Mouse (Mus musculus) adrenal gland, adult 2 months (tissue): ENCODE data around the gene Sgsm3. TPM values are rescaled to one million over a fixed set of nuclear protein-coding genes. Genes with fewer than 3 reads are reported as not detected.

Source experiments
- DNase-seq: peaks from one replicate; pipeline ENCODE4 v3.0.0; 2021
- polyA plus RNA-seq: library from polyadenylated mRNA; depleted of rRNA; stranded (reverse); fragments of >200 nt; gene quantifications from 2 replicates; pipeline ENCODE4 v1.2.3, GENCODE M21; 2012
- total RNA-seq, 2 experiments: library from RNA; stranded (reverse); gene quantifications; 2 replicates each; pipeline ENCODE4 v1.2.3; 2021

The Sgsm3 gene
- total and polyA plus RNA-seq, 3 experiments = 17.6 to 24.2 (median 18.9) TPM

DNA sequence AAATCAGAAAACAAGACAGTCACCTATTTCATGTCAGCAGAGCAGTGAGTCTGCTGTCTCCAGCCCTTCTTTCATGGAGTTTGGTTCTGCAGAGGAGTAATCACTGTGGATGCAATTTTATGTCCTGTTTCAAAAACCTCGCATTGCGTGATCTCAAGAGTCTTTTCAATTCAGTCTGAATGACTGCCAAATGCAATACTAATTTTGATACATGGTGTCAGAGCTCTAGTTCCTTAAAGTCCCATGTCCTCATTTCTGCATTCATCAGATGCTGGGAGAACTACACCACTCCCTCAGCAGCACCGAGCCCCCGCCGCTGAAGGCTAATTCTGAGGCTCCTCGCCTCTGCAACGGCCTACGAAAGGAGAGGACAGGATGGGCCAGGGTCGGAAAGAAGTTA is 46.3 kb downstream of the Sgsm3 start:
- no peak for DNase-seq

- DNase-seq = no peak
These were observed 49.3 kb downstream of the Sgsm3 start for GRCm38 (mm10) chr15:81026901-81027300.

GRCm38 (mm10) chr15:81027378-81028173 is 50.0 kb downstream of the Sgsm3 start:
- DNase-seq = peak; percentile 68

- no peak for DNase-seq
These were observed 53.4 kb downstream of the Sgsm3 start for GRCm38 (mm10) chr15:81030891-81031425.

DNA sequence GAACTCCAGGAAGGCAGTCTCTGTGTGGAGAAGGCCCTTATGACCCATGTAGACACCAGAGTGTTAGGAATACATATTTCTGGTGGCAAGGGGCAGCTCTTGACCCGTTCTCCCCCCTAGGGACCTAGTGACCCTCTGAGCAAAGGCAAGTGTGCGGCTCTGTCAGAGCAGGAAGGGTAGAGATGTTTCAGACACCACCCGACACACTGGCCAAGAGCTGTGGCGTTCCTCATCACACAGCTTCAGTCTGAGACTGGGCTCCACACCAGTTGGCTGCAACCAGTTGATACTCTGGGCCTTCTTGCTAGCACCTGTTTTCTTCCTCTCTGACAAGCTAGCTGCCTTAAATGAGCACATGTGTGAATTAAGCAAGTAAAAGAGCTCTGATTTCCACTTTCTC is 54.0 kb downstream of the Sgsm3 start:
- no peak for DNase-seq

DNA sequence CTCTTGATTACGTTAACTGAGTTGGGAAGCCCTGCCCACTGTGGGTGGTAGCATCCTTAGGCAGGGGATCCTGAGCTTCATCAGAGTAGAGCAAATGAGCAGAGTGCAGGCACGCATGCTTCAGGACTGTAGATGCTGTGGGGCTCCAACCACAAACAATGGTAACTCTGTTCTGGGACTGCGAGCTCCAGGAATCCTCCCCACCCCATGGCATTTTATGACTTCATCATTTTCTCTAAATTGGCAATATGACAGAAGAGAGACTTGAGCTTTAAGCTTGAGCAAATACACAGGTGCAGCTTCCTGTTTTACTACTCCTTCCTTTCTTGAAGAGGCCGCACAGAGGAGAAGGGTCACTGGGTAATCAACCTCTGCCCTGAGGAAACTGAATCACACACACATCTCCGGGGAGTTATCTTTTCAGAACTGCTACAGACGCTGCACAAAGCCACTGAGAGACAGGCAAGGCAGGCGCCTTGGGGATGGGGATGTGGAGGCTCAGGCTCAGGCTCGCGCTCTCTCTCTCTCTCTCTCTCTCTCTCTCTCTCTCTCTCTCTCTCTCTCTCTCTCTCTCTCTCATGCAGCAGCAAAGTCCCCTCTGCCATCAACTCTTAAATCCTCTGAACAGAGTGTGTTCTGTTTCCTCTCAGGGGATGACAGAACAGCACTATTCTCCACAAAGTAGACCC is 55.5 kb downstream of the Sgsm3 start:
- no peak for DNase-seq

DNA sequence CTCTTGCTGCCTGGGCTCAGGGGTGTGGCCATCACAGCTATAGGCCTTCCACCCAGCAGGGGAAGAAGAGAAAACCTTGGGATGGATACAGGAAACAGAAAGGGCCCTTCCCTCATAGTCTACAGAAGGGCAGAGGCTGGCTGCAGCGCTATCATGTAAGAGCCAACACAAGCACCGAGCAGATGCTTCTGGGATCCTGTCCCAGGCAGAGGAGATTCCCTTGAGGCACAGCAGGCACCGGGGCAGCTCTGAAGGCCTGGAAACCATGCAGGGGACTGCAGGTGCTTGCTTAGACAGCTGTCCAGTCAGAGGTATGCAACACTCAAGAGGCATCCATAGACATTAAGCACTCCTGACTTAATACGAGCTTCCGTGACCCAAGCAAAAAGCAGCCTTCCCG is 56.6 kb downstream of the Sgsm3 start:
- no peak for DNase-seq

DNA sequence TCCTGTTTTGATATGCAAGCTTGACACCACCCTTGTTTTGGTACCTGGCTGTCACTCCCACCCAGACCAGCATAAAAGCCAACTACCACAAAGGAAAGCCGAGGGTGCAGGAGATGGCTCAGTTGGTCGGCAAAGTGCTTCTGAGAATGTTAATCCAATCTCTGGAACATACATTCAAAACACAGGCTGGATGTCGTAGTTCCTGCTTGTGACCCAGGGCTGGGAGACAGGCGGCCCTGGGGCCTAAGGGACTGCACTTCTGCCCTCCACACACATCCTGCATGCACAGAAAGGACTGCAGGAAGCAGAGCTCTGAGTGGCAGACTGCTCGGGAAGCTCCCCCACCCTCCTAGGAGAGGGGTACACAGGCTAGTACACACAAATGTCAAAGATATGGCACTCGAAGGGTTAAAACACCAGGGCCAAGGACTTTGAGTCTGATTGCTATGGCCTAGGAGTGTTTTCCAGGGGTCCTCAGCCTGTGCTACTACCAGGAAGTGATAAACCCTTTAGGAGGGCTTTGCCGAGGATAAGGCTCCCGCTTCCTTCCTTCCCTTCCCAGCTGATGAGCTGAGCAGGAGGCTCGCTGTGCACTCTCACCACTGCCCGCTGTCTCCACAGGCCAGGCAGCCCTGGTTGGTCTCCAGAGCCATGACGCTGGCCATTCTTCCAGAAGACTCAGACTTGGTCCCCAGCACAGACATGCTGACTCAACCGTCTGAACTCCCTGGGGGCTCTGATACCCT is 58.0 kb downstream of the Sgsm3 start:
- no peak for DNase-seq

DNA sequence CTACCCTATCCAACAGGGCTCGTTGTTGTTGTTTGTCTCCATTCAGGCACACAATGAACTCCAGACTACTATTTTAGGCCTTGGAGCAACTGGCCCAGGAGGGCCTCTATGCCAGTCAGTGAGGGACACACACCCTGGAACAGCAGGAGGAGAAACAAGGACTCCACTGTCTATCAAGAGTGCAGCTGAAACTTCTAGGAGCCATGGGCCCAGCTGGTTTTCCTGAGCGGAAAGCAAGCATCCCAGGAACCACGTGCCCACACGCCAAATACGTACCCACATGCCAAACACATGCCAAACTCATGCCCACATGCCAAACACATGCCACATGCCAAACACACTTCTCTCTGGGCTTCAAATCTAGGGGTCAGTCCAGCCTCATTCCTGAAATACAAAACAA is 60.9 kb downstream of the Sgsm3 start:
- DNase-seq = no peak

- DNase-seq = no peak
These were observed 64.2 kb downstream of the Sgsm3 start for GRCm38 (mm10) chr15:81041767-81042166.

DNA sequence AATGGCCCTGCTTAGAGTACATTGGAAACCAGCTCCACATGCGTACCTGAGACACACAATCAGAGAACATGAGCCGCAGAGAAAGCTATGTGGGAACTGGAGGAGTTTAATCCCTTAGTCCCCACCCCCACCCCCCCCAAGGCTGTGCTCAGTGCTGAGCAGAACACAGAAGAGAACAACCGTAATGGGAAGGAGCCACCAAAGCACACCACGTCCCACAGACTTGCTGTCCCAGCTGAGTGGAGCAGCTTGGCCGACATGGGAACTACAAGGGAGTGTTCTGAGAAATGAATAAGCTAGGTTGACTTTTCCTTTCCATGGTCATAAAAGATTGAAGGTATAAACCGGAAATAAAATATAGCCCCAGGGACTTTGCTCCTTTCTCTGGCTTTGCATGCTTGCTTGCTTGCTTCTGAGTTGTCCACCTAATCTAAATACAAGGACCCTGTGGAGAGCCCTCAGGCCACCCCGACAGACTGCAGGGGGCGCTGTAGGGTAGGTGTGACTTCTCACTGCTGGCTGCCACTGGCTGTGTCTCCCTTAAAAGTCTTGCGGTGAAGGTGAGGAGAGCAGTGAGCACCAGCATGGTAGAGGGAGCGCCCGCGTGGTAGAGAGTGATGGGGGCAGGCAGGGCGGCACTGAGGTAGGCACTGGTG is 64.8 kb downstream of the Sgsm3 start:
- DNase-seq = no peak

GRCm38 (mm10) chr15:81044446-81044845 is 66.9 kb downstream of the Sgsm3 start:
- DNase-seq = no peak

GRCm38 (mm10) chr15:81045336-81045735 is 67.8 kb downstream of the Sgsm3 start:
- DNase-seq = no peak

DNA sequence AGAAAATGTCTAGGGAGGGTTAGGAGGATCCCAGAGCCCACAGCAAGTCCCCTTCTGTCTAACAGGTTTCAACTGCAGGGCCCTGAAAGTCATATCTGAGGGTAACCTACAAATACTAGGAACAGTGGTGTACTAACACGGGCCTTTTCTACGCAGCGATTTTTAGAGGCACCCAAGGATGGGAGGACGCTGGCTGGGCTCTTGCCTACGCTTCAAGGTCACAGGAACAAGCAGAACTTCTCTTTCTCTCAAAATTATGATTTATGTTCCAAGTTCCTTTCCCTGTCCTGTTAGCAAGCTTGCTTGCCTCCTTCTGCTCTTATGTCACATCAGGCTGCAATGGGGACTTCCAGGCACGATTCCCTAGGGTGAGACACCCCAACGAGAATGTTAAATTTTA is 68.5 kb downstream of the Sgsm3 start:
- no peak for DNase-seq

GRCm38 (mm10) chr15:81047497-81047896 is 69.9 kb downstream of the Sgsm3 start:
- DNase-seq = no peak

GRCm38 (mm10) chr15:81049401-81050053 is 72.0 kb downstream of the Sgsm3 start:
- peak; percentile 24 for DNase-seq

DNA sequence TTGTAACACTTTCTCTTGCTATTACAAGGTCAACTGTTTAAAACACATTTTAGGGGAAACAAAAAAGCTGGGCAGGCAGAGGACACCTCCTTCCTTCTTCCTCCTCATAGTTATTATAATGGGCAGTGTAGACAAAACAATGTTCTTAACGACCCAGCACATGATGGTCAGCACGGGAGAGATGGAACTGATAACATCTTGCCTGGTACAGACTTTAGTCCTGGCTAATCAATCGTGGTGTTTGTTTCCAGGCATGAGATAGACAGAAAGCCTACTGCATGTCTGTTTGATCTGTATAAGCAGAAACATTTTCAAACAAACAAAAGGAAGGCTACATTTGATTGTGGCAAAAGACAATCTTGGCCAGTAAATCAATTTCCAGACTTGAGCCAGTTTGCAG is 72.9 kb downstream of the Sgsm3 start:
- DNase-seq = no peak

- DNase-seq = no peak
These were observed 74.9 kb downstream of the Sgsm3 start for GRCm38 (mm10) chr15:81052491-81052890.

GRCm38 (mm10) chr15:81055488-81055887 is 77.9 kb downstream of the Sgsm3 start:
- DNase-seq = no peak

- DNase-seq = no peak
These were observed 80.2 kb downstream of the Sgsm3 start for GRCm38 (mm10) chr15:81057736-81058135.

DNA sequence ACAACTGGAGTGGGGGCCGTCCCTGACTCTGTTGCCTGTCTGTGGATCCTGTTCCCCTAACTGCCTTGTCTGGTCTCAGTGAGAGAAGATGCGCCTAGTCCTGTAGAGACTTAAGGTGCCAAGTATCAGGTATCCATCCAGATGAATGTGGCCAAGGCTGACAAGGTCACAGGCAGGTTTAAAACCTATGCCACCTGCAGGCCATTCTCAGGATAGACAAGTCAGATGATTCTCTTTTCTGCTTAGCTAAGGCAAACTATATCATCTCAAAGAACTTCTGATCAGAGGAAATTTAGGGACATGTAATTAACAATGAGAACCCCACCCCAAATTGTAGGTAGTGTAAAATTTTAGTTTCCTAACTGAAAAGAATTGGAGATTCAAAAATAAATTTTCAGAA is 83.4 kb downstream of the Sgsm3 start:
- no peak for DNase-seq
